Mouse (Mus musculus): ENCODE results near the gene Usp37.

Usp37 gene

GRCm38 (mm10) chr1:74396456-74397222 lies 147.4 kb downstream of the Usp37 start:
- peak; percentile 19 for DNase-seq

GRCm38 (mm10) chr1:74395290-74395689 lies 148.8 kb downstream of the Usp37 start:
- DNase-seq: peak; percentile 17

GRCm38 (mm10) chr1:74394858-74395257 lies 149.2 kb downstream of the Usp37 start:
- DNase-seq: peak; percentile 12

- peak; percentile 20 for DNase-seq
These were observed 149.8 kb downstream of the Usp37 start for GRCm38 (mm10) chr1:74394311-74394710.

GRCm38 (mm10) chr1:74393697-74394096 lies 150.4 kb downstream of the Usp37 start:
- peak; percentile 27 for DNase-seq

- DNase-seq: peak; percentile 37
These were observed 151.1 kb downstream of the Usp37 start for GRCm38 (mm10) chr1:74393010-74393409.

GRCm38 (mm10) chr1:74392446-74392994 lies 151.6 kb downstream of the Usp37 start:
- peak; percentile 30 for DNase-seq

GRCm38 (mm10) chr1:74391844-74392441 lies 152.1 kb downstream of the Usp37 start:
- DNase-seq: peak; percentile 68

GRCm38 (mm10) chr1:74390924-74391748 lies 152.9 kb downstream of the Usp37 start, which contains the start of gene Ctdsp1:
Gene Ctdsp1 (plus strand): TSS chr1:74391509.
- DNase-seq: peak; percentile 94

- DNase-seq: peak; percentile 64
These were observed 153.7 kb downstream of the Usp37 start for GRCm38 (mm10) chr1:74390287-74390906.

- peak; percentile 14 for DNase-seq
These were observed 154.2 kb downstream of the Usp37 start for GRCm38 (mm10) chr1:74389831-74390286.

- no peak for DNase-seq
These were observed 155.6 kb downstream of the Usp37 start for GRCm38 (mm10) chr1:74388398-74388920.

GRCm38 (mm10) chr1:74387386-74387988 lies 156.6 kb downstream of the Usp37 start:
- peak; percentile 36 for DNase-seq

- DNase-seq: peak; percentile 95
These were observed 157.2 kb downstream of the Usp37 start for GRCm38 (mm10) chr1:74386714-74387385.

- no peak for DNase-seq
These were observed 157.7 kb downstream of the Usp37 start for GRCm38 (mm10) chr1:74386363-74386713.

GRCm38 (mm10) chr1:74385531-74385930 lies 158.6 kb downstream of the Usp37 start:
- DNase-seq: no peak
